Mouse (Mus musculus): ENCODE measurements around the gene 6430531B16Rik. TPM values are rescaled to one million over a fixed set of nuclear protein-coding genes. Genes with fewer than 3 reads are reported as not detected.

Gene 6430531B16Rik
- polyA plus RNA-seq, 1 experiment from 2014 or later, result not detected

- DNase-seq, result no peak
- 63% methylated on average over 5 of the region's 5 CpGs for WGBS (ENCODE audit: insufficient replicate concordance)
- H3K4me1 ChIP-seq (ENCODE audit: insufficient read depth), result no peaks in the 10 kb centered on the region
These were observed 10.1 kb downstream of the 6430531B16Rik start for GRCm38 (mm10) chr7:139968428-139968827.

GRCm38 (mm10) chr7:139967175-139967574 is 11.4 kb downstream of the 6430531B16Rik start:
- ATAC-seq, result no peak
- Histone ChIP-seq H3K9me3 (ENCODE audit: low read length) (no peaks in the 10 kb centered on the region), H3K4me1 (ENCODE audit: insufficient read depth) (no peaks in the 10 kb centered on the region), H3K36me3 (replicated peaks; ENCODE audit: insufficient read depth, low read length) (no peaks in the 10 kb centered on the region), H3K9ac (replicated peaks) (no peak overlapping the region), H3K4me3 (ENCODE audit: low read depth, low read length) (no peak overlapping the region), H3K27me3 (ENCODE audit: insufficient read depth, low read length) (0 out of 2 replicates have a peak, but pooled peaks cover 2% of the 10 kb centered on the region), H3K4me2 (ENCODE audit: low read depth, low read length) (no peak overlapping the region), H3K27ac (ENCODE audit: low read depth) (no peak overlapping the region)
- no peak for DNase-seq
- 39% methylated on average over 4 of the region's 4 CpGs for WGBS (ENCODE audit: insufficient replicate concordance)
- TF ChIP-seq CTCF (IDR thresholded peaks at IDR 0.05; ENCODE audit: low read depth) (no peak), EP300 (IDR thresholded peaks at IDR 0.05; ENCODE audit: low read depth) (no peak)

More at GRCm38 (mm10) chr7:139968428-139968827, 10.1 kb downstream of the 6430531B16Rik start:
- H3K36me3 ChIP-seq (replicated peaks; ENCODE audit: insufficient read depth, low read length), result no peaks in the 10 kb centered on the region
- no peak overlapping the region for H3K9ac ChIP-seq (replicated peaks)
- no peak overlapping the region for H3K4me3 ChIP-seq (ENCODE audit: low read depth, low read length)
- no peak for ATAC-seq
- H3K9me3 ChIP-seq (ENCODE audit: low read length), result no peaks in the 10 kb centered on the region
- no peak for TF ChIP-seq EP300 (IDR thresholded peaks at IDR 0.05; ENCODE audit: low read depth)
- H3K4me2 ChIP-seq (ENCODE audit: low read depth, low read length), result no peak overlapping the region
- H3K27ac ChIP-seq (ENCODE audit: low read depth), result no peak overlapping the region
- 0 out of 2 replicates have a peak, but pooled peaks cover 2% of the 10 kb centered on the region for H3K27me3 ChIP-seq (ENCODE audit: insufficient read depth, low read length)

- Histone ChIP-seq H3K27ac (ENCODE audit: low read depth) (no peak overlapping the region), H3K9ac (replicated peaks) (no peak overlapping the region), H3K27me3 (ENCODE audit: insufficient read depth, low read length) (0 out of 2 replicates have a peak, but pooled peaks cover 2% of the 10 kb centered on the region), H3K4me1 (ENCODE audit: insufficient read depth) (no peaks in the 10 kb centered on the region), H3K4me2 (ENCODE audit: low read depth, low read length) (no peak overlapping the region), H3K36me3 (replicated peaks; ENCODE audit: insufficient read depth, low read length) (no peaks in the 10 kb centered on the region), H3K4me3 (ENCODE audit: low read depth, low read length) (no peak overlapping the region), H3K9me3 (ENCODE audit: low read length) (no peaks in the 10 kb centered on the region)
- no peak for TF ChIP-seq CTCF (IDR thresholded peaks at IDR 0.05; ENCODE audit: low read depth)
- no peak for TF ChIP-seq EP300 (IDR thresholded peaks at IDR 0.05; ENCODE audit: low read depth)
- no peak for DNase-seq
- WGBS (ENCODE audit: insufficient replicate concordance), result 58% methylated on average over 4 of the region's 4 CpGs
- no peak for ATAC-seq
These were observed 14.7 kb downstream of the 6430531B16Rik start for GRCm38 (mm10) chr7:139963814-139964213.

- WGBS (ENCODE audit: insufficient replicate concordance), result 85% methylated on average over 10 of the region's 10 CpGs
- DNase-seq (no peak), ATAC-seq (no peak)
- Histone ChIP-seq H3K9me3 (ENCODE audit: low read length) (no peaks in the 10 kb centered on the region), H3K27ac (ENCODE audit: low read depth) (no peak overlapping the region), H3K4me3 (ENCODE audit: low read depth, low read length) (no peak overlapping the region), H3K36me3 (replicated peaks; ENCODE audit: insufficient read depth, low read length) (no peaks in the 10 kb centered on the region), H3K9ac (replicated peaks) (no peak overlapping the region), H3K4me1 (ENCODE audit: insufficient read depth) (no peaks in the 10 kb centered on the region), H3K27me3 (ENCODE audit: insufficient read depth, low read length) (no peaks in the 10 kb centered on the region), H3K4me2 (ENCODE audit: low read depth, low read length) (no peak overlapping the region)
- TF ChIP-seq CTCF (IDR thresholded peaks at IDR 0.05; ENCODE audit: low read depth), result no peak
- TF ChIP-seq EP300 (IDR thresholded peaks at IDR 0.05; ENCODE audit: low read depth), result no peak
These were observed 17.4 kb downstream of the 6430531B16Rik start for GRCm38 (mm10) chr7:139961141-139961540.

DNA sequence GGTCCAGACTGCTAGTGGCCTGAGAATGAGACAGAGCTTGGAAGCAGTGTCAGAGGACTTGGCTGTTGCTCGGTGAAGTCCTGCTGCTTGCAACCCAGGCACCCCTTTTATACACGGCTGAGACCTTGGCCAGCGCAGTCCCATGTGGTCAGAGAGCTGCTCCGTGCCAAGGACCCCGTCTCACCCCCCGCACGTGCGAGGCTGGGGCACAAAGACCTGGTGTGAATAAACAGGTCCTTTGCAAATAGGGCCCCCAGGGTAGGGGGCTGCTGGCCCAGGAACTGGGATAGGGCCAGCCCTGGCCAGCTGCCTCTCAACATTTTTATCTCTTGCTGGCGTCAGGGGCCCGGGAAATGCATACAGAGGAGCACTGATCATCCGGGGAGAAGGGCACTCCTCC is 20.6 kb downstream of the 6430531B16Rik start:
- H3K36me3 ChIP-seq (replicated peaks; ENCODE audit: insufficient read depth, low read length), result no peaks in the 10 kb centered on the region
- no peak overlapping the region for H3K4me2 ChIP-seq (ENCODE audit: low read depth, low read length)
- no peaks in the 10 kb centered on the region for H3K9me3 ChIP-seq (ENCODE audit: low read length)
- 41% methylated on average over 11 of the region's 11 CpGs for WGBS (ENCODE audit: insufficient replicate concordance)
- H3K4me1 ChIP-seq (ENCODE audit: insufficient read depth), result no peaks in the 10 kb centered on the region
- no peak overlapping the region for H3K4me3 ChIP-seq (ENCODE audit: low read depth, low read length)
- no peaks in the 10 kb centered on the region for H3K27me3 ChIP-seq (ENCODE audit: insufficient read depth, low read length)
- H3K9ac ChIP-seq (replicated peaks), result no peak overlapping the region
- no peak for DNase-seq
- no peak for ATAC-seq
- TF ChIP-seq CTCF (IDR thresholded peaks at IDR 0.05; ENCODE audit: low read depth) (no peak), EP300 (IDR thresholded peaks at IDR 0.05; ENCODE audit: low read depth) (no peak)
- H3K27ac ChIP-seq (ENCODE audit: low read depth), result no peak overlapping the region

DNA sequence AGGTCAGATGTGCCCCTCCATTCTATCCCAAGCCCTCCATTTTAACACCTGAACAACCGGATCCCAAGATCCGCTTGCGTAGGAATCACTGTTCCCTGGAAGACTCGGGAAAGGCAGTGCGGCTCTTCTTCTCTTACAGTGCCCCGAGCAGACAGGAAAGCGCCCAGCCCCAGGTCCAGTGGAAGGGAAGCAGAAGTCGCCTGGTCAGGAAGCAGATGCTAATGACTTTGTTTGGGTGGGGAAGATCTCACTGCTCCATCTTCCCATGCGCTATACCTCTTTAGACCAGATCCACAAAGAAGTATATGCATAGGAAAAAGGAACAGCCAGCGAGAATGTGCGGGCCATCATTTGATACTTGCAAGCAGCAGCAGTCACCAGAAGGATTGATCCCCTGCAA is 21.1 kb downstream of the 6430531B16Rik start:
- Histone ChIP-seq H3K9me3 (ENCODE audit: low read length) (no peaks in the 10 kb centered on the region), H3K36me3 (replicated peaks; ENCODE audit: insufficient read depth, low read length) (no peaks in the 10 kb centered on the region), H3K4me2 (ENCODE audit: low read depth, low read length) (peak overlapping the region; percentile 6; the same call in 1 of the 2 replicates), H3K27ac (ENCODE audit: low read depth) (no peak overlapping the region), H3K9ac (replicated peaks) (no peak overlapping the region), H3K4me3 (ENCODE audit: low read depth, low read length) (no peak overlapping the region), H3K4me1 (ENCODE audit: insufficient read depth) (no peaks in the 10 kb centered on the region), H3K27me3 (ENCODE audit: insufficient read depth, low read length) (no peaks in the 10 kb centered on the region)
- no peak for DNase-seq
- TF ChIP-seq CTCF (IDR thresholded peaks at IDR 0.05; ENCODE audit: low read depth) (no peak), EP300 (IDR thresholded peaks at IDR 0.05; ENCODE audit: low read depth) (no peak)
- WGBS (ENCODE audit: insufficient replicate concordance), result 30% methylated on average over 11 of the region's 11 CpGs
- no peak for ATAC-seq

- H3K27me3 ChIP-seq (ENCODE audit: insufficient read depth, low read length), result no peaks in the 10 kb centered on the region
- H3K4me2 ChIP-seq (ENCODE audit: low read depth, low read length), result no peak overlapping the region
- no peak overlapping the region for H3K4me3 ChIP-seq (ENCODE audit: low read depth, low read length)
- no peaks in the 10 kb centered on the region for H3K36me3 ChIP-seq (replicated peaks; ENCODE audit: insufficient read depth, low read length)
- WGBS (ENCODE audit: insufficient replicate concordance), result 71% methylated on average over 3 of the region's 3 CpGs
- no peak for DNase-seq
- H3K9me3 ChIP-seq (ENCODE audit: low read length), result no peaks in the 10 kb centered on the region
- no peak for ATAC-seq
- H3K27ac ChIP-seq (ENCODE audit: low read depth), result no peak overlapping the region
- H3K9ac ChIP-seq (replicated peaks), result no peak overlapping the region
- H3K4me1 ChIP-seq (ENCODE audit: insufficient read depth), result no peaks in the 10 kb centered on the region; the same call in 1 of the 2 replicates
- no peak for TF ChIP-seq EP300 (IDR thresholded peaks at IDR 0.05; ENCODE audit: low read depth)
- no peak for TF ChIP-seq CTCF (IDR thresholded peaks at IDR 0.05; ENCODE audit: low read depth)
These were observed 21.9 kb downstream of the 6430531B16Rik start for GRCm38 (mm10) chr7:139956658-139957057.
